Mouse (Mus musculus): Measurements from ENCODE around the gene 4922502D21Rik. TPM values are rescaled to one million over a fixed set of nuclear protein-coding genes. Genes with fewer than 3 reads are reported as not detected.
A peak's percentile ranks its signal among the peaks of the same experiment; 100 is the strongest.

The 4922502D21Rik gene
- not detected in 2 replicates for polyA plus RNA-seq (2015; fragmentation: Nextera tagmentation; extraction: Ambion mirVana)

DNA sequence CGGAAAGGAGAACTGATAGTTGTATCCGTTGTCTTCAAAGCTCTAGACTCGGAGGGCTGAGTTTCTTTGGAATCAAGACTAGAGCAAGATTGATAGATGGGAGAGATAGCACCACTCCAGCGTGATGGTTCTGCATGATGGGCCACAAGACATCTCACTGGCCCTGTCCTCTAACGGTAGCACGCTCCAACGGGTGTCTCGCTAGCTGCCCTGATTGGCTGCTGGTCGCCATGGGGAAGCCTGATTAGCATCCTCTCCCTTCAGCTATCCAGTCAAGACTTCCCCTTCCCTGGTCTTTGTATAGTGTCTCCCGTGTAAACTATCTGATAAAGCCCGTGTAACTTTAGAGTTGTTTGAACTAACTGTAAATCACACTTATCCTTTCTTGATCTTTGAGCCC is at the start of gene 4922502D21Rik:
Gene 4922502D21Rik (minus strand): TSS at position 187 of the 400 bp plus-strand sequence.
- H3K4me2 ChIP-seq (ENCODE audit: low read depth, low read length), result no peak within 1 kb of the TSS
- H3K9me3 ChIP-seq (replicated peaks; ENCODE audit: control insufficient read depth, low read length), result no peaks in the 10 kb centered on the region
- no peak within 1 kb of the TSS for H3K27ac ChIP-seq (ENCODE audit: low read length)
- no peaks in the 10 kb centered on the region for H3K36me3 ChIP-seq (ENCODE audit: control insufficient read depth, insufficient read depth)
- no peak for ATAC-seq (ENCODE audit: low read depth)
- no peak within 1 kb of the TSS for H3K4me3 ChIP-seq (ENCODE audit: low read depth, low read length)
- WGBS (ENCODE audit: insufficient replicate concordance), result 37% methylated on average over 11 of the region's 11 CpGs
- no peaks in the 10 kb centered on the region for H3K27me3 ChIP-seq (ENCODE audit: control insufficient read depth, insufficient read depth, low read depth, low read length)
- H3K4me1 ChIP-seq (ENCODE audit: control insufficient read depth, low read depth, low read length), result no peaks in the 10 kb centered on the region
- H3K9ac ChIP-seq (ENCODE audit: low read depth, low read length), result no peak within 1 kb of the TSS

DNA sequence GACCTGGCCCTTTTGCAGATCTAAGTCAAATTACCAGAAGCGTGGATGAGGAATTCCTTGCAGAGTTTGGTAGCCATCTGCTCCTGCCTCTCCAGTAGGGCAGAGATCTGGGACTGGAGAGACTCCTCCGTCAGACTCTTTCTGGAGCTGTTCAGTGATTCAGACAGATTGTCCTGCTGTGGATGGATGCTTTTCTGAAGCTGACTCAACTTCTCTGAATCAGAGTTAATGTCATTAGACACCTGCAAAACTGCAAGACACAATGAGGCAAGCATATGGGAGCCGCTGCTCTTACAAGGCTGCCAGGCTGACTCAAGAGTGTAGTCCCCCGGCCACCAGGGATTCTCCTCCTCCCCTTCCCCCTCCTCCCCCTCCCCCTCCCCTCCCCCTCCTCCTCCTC is 48.9 kb upstream of the 4922502D21Rik start:
- WGBS (ENCODE audit: insufficient replicate concordance), result 69% methylated on average over 4 of the region's 4 CpGs
- H3K4me3 ChIP-seq (ENCODE audit: low read depth, low read length), result no peak overlapping the region
- no peaks in the 10 kb centered on the region for H3K4me1 ChIP-seq (ENCODE audit: control insufficient read depth, low read depth, low read length)
- no peaks in the 10 kb centered on the region for H3K36me3 ChIP-seq (ENCODE audit: control insufficient read depth, insufficient read depth)
- H3K9me3 ChIP-seq (replicated peaks; ENCODE audit: control insufficient read depth, low read length), result no peaks in the 10 kb centered on the region
- ATAC-seq (ENCODE audit: low read depth), result no peak
- no peak overlapping the region for H3K9ac ChIP-seq (ENCODE audit: low read depth, low read length)
- no peak overlapping the region for H3K4me2 ChIP-seq (ENCODE audit: low read depth, low read length)
- H3K27ac ChIP-seq (ENCODE audit: low read length), result no peak overlapping the region
- no peaks in the 10 kb centered on the region for H3K27me3 ChIP-seq (ENCODE audit: control insufficient read depth, insufficient read depth, low read depth, low read length)

DNA sequence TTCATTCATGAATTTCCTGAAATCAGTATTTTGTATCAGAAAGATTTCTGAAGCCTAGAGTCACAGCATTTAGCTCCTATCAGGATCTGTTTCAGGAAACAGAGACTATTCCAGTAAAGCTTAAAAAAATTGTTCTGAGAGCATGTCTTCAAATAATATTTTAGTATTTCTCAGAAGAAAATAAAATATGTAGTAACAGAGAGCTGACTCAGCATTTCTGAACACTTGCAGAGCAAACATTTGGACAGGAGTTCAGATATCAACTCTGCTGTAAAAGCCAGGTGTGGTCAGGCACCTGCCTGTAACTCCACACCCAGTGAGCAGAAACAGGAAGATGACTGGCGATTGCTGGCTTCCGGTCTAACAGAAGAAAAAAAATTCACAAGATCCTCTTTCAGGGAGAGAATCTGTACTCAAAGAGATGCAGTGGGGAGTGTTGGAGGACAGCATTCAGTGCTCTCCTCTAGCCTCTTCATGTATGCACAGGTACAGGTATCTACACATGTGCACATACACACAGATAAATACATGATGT is 43.4 kb upstream of the 4922502D21Rik start:
- no peak for ATAC-seq (ENCODE audit: low read depth)
- no peaks in the 10 kb centered on the region for H3K9me3 ChIP-seq (replicated peaks; ENCODE audit: control insufficient read depth, low read length)
- no peaks in the 10 kb centered on the region for H3K36me3 ChIP-seq (ENCODE audit: control insufficient read depth, insufficient read depth)
- H3K4me3 ChIP-seq (ENCODE audit: low read depth, low read length), result no peak overlapping the region
- H3K4me2 ChIP-seq (ENCODE audit: low read depth, low read length), result no peak overlapping the region
- 17% methylated on average over 2 of the region's 2 CpGs for WGBS (ENCODE audit: insufficient replicate concordance)
- no peaks in the 10 kb centered on the region for H3K4me1 ChIP-seq (ENCODE audit: control insufficient read depth, low read depth, low read length)
- H3K27ac ChIP-seq (ENCODE audit: low read length), result no peak overlapping the region
- H3K27me3 ChIP-seq (ENCODE audit: control insufficient read depth, insufficient read depth, low read depth, low read length), result no peaks in the 10 kb centered on the region
- no peak overlapping the region for H3K9ac ChIP-seq (ENCODE audit: low read depth, low read length)

DNA sequence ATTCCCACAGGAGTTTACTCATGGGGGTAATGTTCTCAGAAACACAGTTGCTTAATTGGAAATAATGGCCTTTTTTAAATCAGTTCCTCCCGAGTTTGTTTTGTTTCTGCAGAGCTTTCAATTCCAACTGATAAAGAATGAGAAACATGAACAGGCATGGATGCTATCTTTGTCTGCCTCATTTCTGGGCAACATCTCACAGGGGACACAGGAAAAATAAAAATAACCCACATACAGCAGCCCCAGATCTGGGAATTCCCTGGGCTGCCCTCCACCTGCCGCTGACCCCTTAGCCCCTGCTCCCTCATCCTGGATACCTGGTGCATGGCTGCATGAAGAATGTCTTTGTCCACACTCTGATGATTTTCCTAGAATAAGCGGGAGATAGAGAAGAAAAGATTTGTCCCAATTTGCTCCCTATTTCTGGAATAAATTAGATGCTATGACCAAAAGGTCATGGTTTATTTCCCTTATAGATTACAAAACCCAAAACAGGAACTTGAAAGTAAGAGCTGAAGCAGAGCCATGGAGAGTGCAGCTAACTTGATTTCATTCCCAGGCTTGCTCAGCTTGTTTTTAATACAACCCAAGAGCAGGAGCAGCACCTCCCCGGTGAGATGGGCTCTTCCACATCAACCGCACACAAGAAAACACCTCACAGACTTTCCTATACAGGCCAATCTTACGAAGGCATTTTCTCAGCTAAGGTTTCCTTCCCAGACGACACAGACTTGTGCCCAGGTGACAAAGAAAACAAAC is 38.0 kb upstream of the 4922502D21Rik start:
- 55% methylated on average over 7 of the region's 7 CpGs for WGBS (ENCODE audit: insufficient replicate concordance)
- Histone ChIP-seq H3K36me3 (ENCODE audit: control insufficient read depth, insufficient read depth) (no peaks in the 10 kb centered on the region), H3K4me3 (ENCODE audit: low read depth, low read length) (no peak overlapping the region), H3K27me3 (ENCODE audit: control insufficient read depth, insufficient read depth, low read depth, low read length) (no peaks in the 10 kb centered on the region), H3K27ac (ENCODE audit: low read length) (no peak overlapping the region), H3K4me1 (ENCODE audit: control insufficient read depth, low read depth, low read length) (no peaks in the 10 kb centered on the region), H3K9ac (ENCODE audit: low read depth, low read length) (no peak overlapping the region), H3K4me2 (ENCODE audit: low read depth, low read length) (no peak overlapping the region), H3K9me3 (replicated peaks; ENCODE audit: control insufficient read depth, low read length) (no peaks in the 10 kb centered on the region)
- ATAC-seq (ENCODE audit: low read depth), result no peak

DNA sequence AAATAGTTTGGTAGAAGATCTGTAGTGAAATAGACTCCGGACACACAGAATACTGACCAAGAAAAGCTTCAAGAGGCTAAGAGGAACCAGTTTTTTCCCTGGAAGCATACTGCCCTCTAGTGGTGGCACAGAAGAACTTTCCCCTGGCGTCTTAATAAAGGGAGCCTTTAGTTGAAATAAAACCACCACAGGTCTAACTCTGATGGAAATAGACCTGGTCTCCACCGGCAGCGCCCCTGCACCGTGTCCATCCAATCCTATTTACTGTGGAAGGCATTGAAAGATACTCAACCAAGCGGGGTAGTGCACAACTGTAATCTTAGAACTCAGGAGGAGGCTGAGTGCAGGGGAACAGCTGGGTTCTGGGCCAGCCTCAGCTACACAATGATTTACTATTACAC is 34.4 kb upstream of the 4922502D21Rik start:
- H3K4me2 ChIP-seq (ENCODE audit: low read depth, low read length), result no peak overlapping the region
- H3K9me3 ChIP-seq (replicated peaks; ENCODE audit: control insufficient read depth, low read length), result no peaks in the 10 kb centered on the region
- no peaks in the 10 kb centered on the region for H3K36me3 ChIP-seq (ENCODE audit: control insufficient read depth, insufficient read depth)
- H3K27me3 ChIP-seq (ENCODE audit: control insufficient read depth, insufficient read depth, low read depth, low read length), result no peaks in the 10 kb centered on the region
- H3K27ac ChIP-seq (ENCODE audit: low read length), result no peak overlapping the region
- no peaks in the 10 kb centered on the region for H3K4me1 ChIP-seq (ENCODE audit: control insufficient read depth, low read depth, low read length)
- H3K9ac ChIP-seq (ENCODE audit: low read depth, low read length), result no peak overlapping the region
- ATAC-seq (ENCODE audit: low read depth), result 0 out of 2 replicates have a peak, but pooled peaks have one; percentile 13
- H3K4me3 ChIP-seq (ENCODE audit: low read depth, low read length), result no peak overlapping the region
- 7% methylated on average over 6 of the region's 6 CpGs for WGBS (ENCODE audit: insufficient replicate concordance)

DNA sequence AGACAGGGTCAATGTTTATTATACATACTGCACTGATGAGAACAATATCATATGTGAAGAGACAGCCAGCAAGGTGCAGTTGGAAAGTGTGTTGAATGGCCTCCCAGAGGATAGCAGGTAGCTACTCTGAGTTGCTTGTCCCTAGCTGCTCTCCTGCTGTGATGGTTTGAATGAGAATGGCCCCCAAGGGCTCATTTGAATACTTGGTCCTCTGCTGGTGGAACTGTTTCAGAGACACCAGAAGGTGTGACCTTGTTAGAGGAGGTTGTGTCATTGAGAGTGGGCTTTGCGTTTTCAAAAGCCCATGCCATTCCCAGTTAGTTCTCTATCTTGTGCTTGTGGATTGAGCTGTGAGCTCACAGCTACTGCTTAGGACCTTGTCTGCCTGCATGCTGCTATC is 32.3 kb upstream of the 4922502D21Rik start:
- Histone ChIP-seq H3K27ac (ENCODE audit: low read length) (no peak overlapping the region), H3K9ac (ENCODE audit: low read depth, low read length) (no peak overlapping the region), H3K9me3 (replicated peaks; ENCODE audit: control insufficient read depth, low read length) (no peaks in the 10 kb centered on the region), H3K4me1 (ENCODE audit: control insufficient read depth, low read depth, low read length) (no peaks in the 10 kb centered on the region), H3K36me3 (ENCODE audit: control insufficient read depth, insufficient read depth) (no peaks in the 10 kb centered on the region), H3K4me3 (ENCODE audit: low read depth, low read length) (no peak overlapping the region), H3K27me3 (ENCODE audit: control insufficient read depth, insufficient read depth, low read depth, low read length) (no peaks in the 10 kb centered on the region), H3K4me2 (ENCODE audit: low read depth, low read length) (no peak overlapping the region)
- no peak for ATAC-seq (ENCODE audit: low read depth)
- WGBS (ENCODE audit: insufficient replicate concordance), result 40% methylated on average over 1 of the region's 1 CpGs

DNA sequence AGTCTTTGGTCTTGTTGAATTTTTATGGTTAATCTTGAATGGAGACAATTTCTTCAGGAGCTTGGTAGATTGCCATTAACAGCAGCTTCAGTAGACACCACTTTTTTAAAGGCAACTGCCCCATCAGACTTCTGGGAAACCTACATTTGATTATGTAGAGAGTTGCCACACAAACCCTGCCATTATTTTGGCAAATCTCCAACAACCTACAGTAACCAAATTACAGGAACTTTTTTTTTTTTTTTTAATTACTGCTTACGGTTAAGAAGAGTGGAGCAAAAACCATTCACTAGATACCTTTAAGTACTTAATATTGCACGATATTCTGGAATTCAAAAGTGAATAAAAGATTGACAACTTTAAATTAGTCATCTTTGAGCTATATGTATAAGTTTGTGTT is 27.9 kb upstream of the 4922502D21Rik start:
- Histone ChIP-seq H3K9me3 (replicated peaks; ENCODE audit: control insufficient read depth, low read length) (no peaks in the 10 kb centered on the region), H3K4me2 (ENCODE audit: low read depth, low read length) (no peak overlapping the region), H3K27me3 (ENCODE audit: control insufficient read depth, insufficient read depth, low read depth, low read length) (no peaks in the 10 kb centered on the region), H3K4me1 (ENCODE audit: control insufficient read depth, low read depth, low read length) (no peaks in the 10 kb centered on the region), H3K9ac (ENCODE audit: low read depth, low read length) (no peak overlapping the region), H3K4me3 (ENCODE audit: low read depth, low read length) (no peak overlapping the region), H3K36me3 (ENCODE audit: control insufficient read depth, insufficient read depth) (no peaks in the 10 kb centered on the region), H3K27ac (ENCODE audit: low read length) (no peak overlapping the region)
- 79% methylated on average over 2 of the region's 2 CpGs for WGBS (ENCODE audit: insufficient replicate concordance)
- ATAC-seq (ENCODE audit: low read depth), result no peak

DNA sequence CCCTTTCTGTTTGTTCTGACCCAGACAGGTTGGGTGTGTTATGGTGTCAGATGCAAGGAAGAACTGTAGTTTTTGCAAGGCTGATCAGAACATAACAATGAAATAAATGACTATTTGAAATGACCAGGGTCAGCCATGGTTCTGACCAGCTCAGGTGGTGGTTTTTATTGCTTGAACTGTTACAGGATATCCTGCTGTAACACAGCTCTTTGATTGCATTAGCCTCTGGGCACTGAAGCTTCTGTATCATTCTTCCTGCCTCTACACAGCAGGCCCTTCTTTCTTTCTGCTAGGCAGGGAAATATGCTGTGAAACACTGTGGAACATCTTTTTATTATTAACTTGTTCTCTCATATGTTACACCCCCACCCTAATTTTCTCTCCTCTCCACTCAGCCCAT is 24.8 kb upstream of the 4922502D21Rik start:
- H3K4me2 ChIP-seq (ENCODE audit: low read depth, low read length), result no peak overlapping the region
- no peak overlapping the region for H3K4me3 ChIP-seq (ENCODE audit: low read depth, low read length)
- no peaks in the 10 kb centered on the region for H3K36me3 ChIP-seq (ENCODE audit: control insufficient read depth, insufficient read depth)
- ATAC-seq (ENCODE audit: low read depth), result peak; percentile 27; the same call in 1 of the 2 replicates
- no peaks in the 10 kb centered on the region for H3K4me1 ChIP-seq (ENCODE audit: control insufficient read depth, low read depth, low read length)
- H3K27ac ChIP-seq (ENCODE audit: low read length), result no peak overlapping the region
- H3K9ac ChIP-seq (ENCODE audit: low read depth, low read length), result no peak overlapping the region
- no peaks in the 10 kb centered on the region for H3K27me3 ChIP-seq (ENCODE audit: control insufficient read depth, insufficient read depth, low read depth, low read length)
- H3K9me3 ChIP-seq (replicated peaks; ENCODE audit: control insufficient read depth, low read length), result no peaks in the 10 kb centered on the region

DNA sequence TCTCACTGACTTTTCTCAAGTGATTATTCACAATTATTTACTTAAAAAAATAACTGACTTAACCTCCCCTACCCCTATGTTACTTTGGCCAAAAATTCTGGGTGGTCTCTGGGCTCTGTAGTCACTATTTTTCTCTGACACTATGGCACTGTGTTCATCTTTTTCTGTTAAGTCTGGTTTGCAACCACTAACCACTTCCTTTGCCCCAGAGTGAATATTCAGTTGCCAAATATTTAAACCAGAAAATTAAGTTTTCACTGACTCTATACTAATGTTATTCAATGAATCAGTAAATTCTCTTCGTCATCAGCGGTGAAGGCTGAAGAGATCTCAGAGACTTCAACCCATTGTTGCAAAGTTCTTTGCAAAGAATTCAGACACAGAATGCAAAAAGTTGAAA is 24.2 kb upstream of the 4922502D21Rik start:
- no peaks in the 10 kb centered on the region for H3K4me1 ChIP-seq (ENCODE audit: control insufficient read depth, low read depth, low read length)
- 85% methylated on average over 2 of the region's 2 CpGs for WGBS (ENCODE audit: insufficient replicate concordance)
- H3K4me2 ChIP-seq (ENCODE audit: low read depth, low read length), result no peak overlapping the region
- H3K4me3 ChIP-seq (ENCODE audit: low read depth, low read length), result no peak overlapping the region
- no peaks in the 10 kb centered on the region for H3K9me3 ChIP-seq (replicated peaks; ENCODE audit: control insufficient read depth, low read length)
- H3K9ac ChIP-seq (ENCODE audit: low read depth, low read length), result no peak overlapping the region
- no peak overlapping the region for H3K27ac ChIP-seq (ENCODE audit: low read length)
- no peak for ATAC-seq (ENCODE audit: low read depth)
- no peaks in the 10 kb centered on the region for H3K36me3 ChIP-seq (ENCODE audit: control insufficient read depth, insufficient read depth)
- no peaks in the 10 kb centered on the region for H3K27me3 ChIP-seq (ENCODE audit: control insufficient read depth, insufficient read depth, low read depth, low read length)
